Mouse (Mus musculus): Measurements from ENCODE around the gene Slc5a10. TPM values are rescaled to one million over a fixed set of nuclear protein-coding genes. Genes with fewer than 3 reads are reported as not detected.

Slc5a10 gene
- total RNA-seq (2021) (not detected), polyA plus RNA-seq (2012; rRNA removed) (0.09 TPM in 1 of 2 replicates, not detected in the other)
- long read RNA-seq = 0 reads

- Histone ChIP-seq H3K9ac (ENCODE audit: low read depth, low read length) (no peak within 1 kb of the TSS), H3K36me3 (ENCODE audit: control insufficient read depth, insufficient read depth, low read length) (no peaks in the 10 kb centered on the region), H3K79me2 (replicated peaks; ENCODE audit: control insufficient read depth, insufficient read depth, low read length) (no peaks in the 10 kb centered on the region), H3K4me1 (ENCODE audit: control insufficient read depth, insufficient read depth, low read length) (no peaks in the 10 kb centered on the region), H3K27me3 (ENCODE audit: control insufficient read depth, insufficient read depth, low read length) (no peaks in the 10 kb centered on the region), H3K27ac (no peak within 1 kb of the TSS), H3K4me3 (no peak within 1 kb of the TSS)
- DNase-seq = no peak
- no peak for TF ChIP-seq CTCF (IDR thresholded peaks at IDR 0.05)
- TF ChIP-seq EP300 (IDR thresholded peaks at IDR 0.05; ENCODE audit: insufficient read depth, low read depth, low read length) = no peak
- intact Hi-C loops (cut with DNase I) = no loop called here
- 76% methylated on average over 3 of the region's 3 CpGs for WGBS
These were observed at the start of gene Slc5a10 for GRCm38 (mm10) chr11:61720636-61721035. TSS of gene Slc5a10 (minus strand) at chr11:61720826.

GRCm38 (mm10) chr11:61761584-61762407 is 41.2 kb upstream of the Slc5a10 start, which contains the start of gene Prpsap2:
TSS of gene Prpsap2 (minus strand) at chr11:61762088.
- Histone ChIP-seq H3K27me3 (ENCODE audit: control insufficient read depth, insufficient read depth, low read length) (no peaks in the 10 kb centered on the region), H3K4me3 (peak within 1 kb of the TSS; percentile 75), H3K79me2 (replicated peaks; ENCODE audit: control insufficient read depth, insufficient read depth, low read length) (no peaks in the 10 kb centered on the region), H3K36me3 (ENCODE audit: control insufficient read depth, insufficient read depth, low read length) (no peaks in the 10 kb centered on the region; the same call in 1 of the 2 replicates), H3K27ac (peak within 1 kb of the TSS; percentile 81), H3K4me1 (ENCODE audit: control insufficient read depth, insufficient read depth, low read length) (peaks cover 7% of the 10 kb centered on the region), H3K9ac (ENCODE audit: low read depth, low read length) (peak within 1 kb of the TSS; percentile 89)
- TF ChIP-seq POLR2A (IDR thresholded peaks at IDR 0.05; ENCODE audit: insufficient read depth, low read depth, low read length) (peak; percentile 87), EP300 (IDR thresholded peaks at IDR 0.05; ENCODE audit: insufficient read depth, low read depth, low read length) (no peak), CTCF (IDR thresholded peaks at IDR 0.05) (no peak)
- DNase-seq = peak; percentile 98
- intact Hi-C loops (cut with DNase I) = no loop called here
- WGBS = under 1% methylated on average over 51 of the region's 51 CpGs

- H3K36me3 ChIP-seq (ENCODE audit: control insufficient read depth, insufficient read depth, low read length) = no peaks in the 10 kb centered on the region; the same call in 1 of the 2 replicates
- no peak for DNase-seq
- H3K27me3 ChIP-seq (ENCODE audit: control insufficient read depth, insufficient read depth, low read length) = no peaks in the 10 kb centered on the region
- peaks cover 7% of the 10 kb centered on the region for H3K4me1 ChIP-seq (ENCODE audit: control insufficient read depth, insufficient read depth, low read length)
- H3K9ac ChIP-seq (ENCODE audit: low read depth, low read length) = no peak overlapping the region
- H3K4me3 ChIP-seq = peak overlapping the region; percentile 75; the same call in 1 of the 2 replicates
- WGBS = 76% methylated on average over 5 of the region's 5 CpGs
- TF ChIP-seq EP300 (IDR thresholded peaks at IDR 0.05; ENCODE audit: insufficient read depth, low read depth, low read length) (no peak), CTCF (IDR thresholded peaks at IDR 0.05) (peak; percentile 26; the same call in 1 of the 2 replicates)
- H3K27ac ChIP-seq = no peak overlapping the region
- H3K79me2 ChIP-seq (replicated peaks; ENCODE audit: control insufficient read depth, insufficient read depth, low read length) = no peaks in the 10 kb centered on the region
- intact Hi-C loops (cut with DNase I) = no loop called here
These were observed 39.9 kb upstream of the Slc5a10 start for GRCm38 (mm10) chr11:61760518-61760917.

DNA sequence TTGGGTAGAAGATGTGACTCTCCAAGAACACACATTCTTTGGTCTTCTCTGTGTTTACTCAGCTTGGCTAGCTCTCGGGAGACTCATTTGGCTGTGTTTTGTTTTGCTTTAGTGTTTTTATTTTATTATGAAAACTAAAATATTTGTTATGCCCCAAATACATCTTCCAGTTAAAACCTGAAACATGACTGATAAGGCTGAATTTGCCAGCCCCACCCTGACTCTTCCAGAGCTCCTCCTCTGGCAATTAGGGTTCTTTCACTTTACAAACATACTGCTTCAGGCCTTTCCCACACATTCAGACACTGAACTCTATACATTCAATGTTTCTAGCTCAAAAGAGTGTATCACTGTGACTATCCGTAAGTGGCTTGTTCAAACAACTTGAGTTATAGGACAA is 36.5 kb upstream of the Slc5a10 start:
- DNase-seq = no peak
- 82% methylated on average over 2 of the region's 2 CpGs for WGBS
- TF ChIP-seq EP300 (IDR thresholded peaks at IDR 0.05; ENCODE audit: insufficient read depth, low read depth, low read length) (no peak), POLR2A (IDR thresholded peaks at IDR 0.05; ENCODE audit: insufficient read depth, low read depth, low read length) (no peak), CTCF (IDR thresholded peaks at IDR 0.05) (no peak)
- no peaks in the 10 kb centered on the region for H3K27me3 ChIP-seq (ENCODE audit: control insufficient read depth, insufficient read depth, low read length)
- no peak overlapping the region for H3K27ac ChIP-seq
- no peaks in the 10 kb centered on the region for H3K79me2 ChIP-seq (replicated peaks; ENCODE audit: control insufficient read depth, insufficient read depth, low read length)
- no peak overlapping the region for H3K4me3 ChIP-seq
- no peak overlapping the region for H3K9ac ChIP-seq (ENCODE audit: low read depth, low read length)
- intact Hi-C loops (cut with DNase I) = no loop called here
- peaks cover 3% of the 10 kb centered on the region; the same call in 1 of the 2 replicates for H3K36me3 ChIP-seq (ENCODE audit: control insufficient read depth, insufficient read depth, low read length)
- peaks cover 7% of the 10 kb centered on the region for H3K4me1 ChIP-seq (ENCODE audit: control insufficient read depth, insufficient read depth, low read length)

- no peak overlapping the region for H3K9ac ChIP-seq (ENCODE audit: low read depth, low read length)
- 86% methylated on average over 5 of the region's 5 CpGs for WGBS
- intact Hi-C loops (cut with DNase I) = no loop called here
- no peaks in the 10 kb centered on the region for H3K79me2 ChIP-seq (replicated peaks; ENCODE audit: control insufficient read depth, insufficient read depth, low read length)
- no peak for DNase-seq
- no peak overlapping the region for H3K27ac ChIP-seq
- H3K27me3 ChIP-seq (ENCODE audit: control insufficient read depth, insufficient read depth, low read length) = no peaks in the 10 kb centered on the region
- H3K4me1 ChIP-seq (ENCODE audit: control insufficient read depth, insufficient read depth, low read length) = no peaks in the 10 kb centered on the region
- no peak overlapping the region for H3K4me3 ChIP-seq
- peaks cover 6% of the 10 kb centered on the region for H3K36me3 ChIP-seq (ENCODE audit: control insufficient read depth, insufficient read depth, low read length)
- TF ChIP-seq CTCF (IDR thresholded peaks at IDR 0.05) (peak; percentile 58), EP300 (IDR thresholded peaks at IDR 0.05; ENCODE audit: insufficient read depth, low read depth, low read length) (no peak)
These were observed 31.0 kb upstream of the Slc5a10 start for GRCm38 (mm10) chr11:61751612-61752011.

GRCm38 (mm10) chr11:61747161-61747560 is 26.5 kb upstream of the Slc5a10 start:
- no peak for DNase-seq
- intact Hi-C loops (cut with DNase I) = no loop called here
- Histone ChIP-seq H3K27ac (no peak overlapping the region), H3K4me1 (ENCODE audit: control insufficient read depth, insufficient read depth, low read length) (peaks cover 1% of the 10 kb centered on the region; the same call in 1 of the 2 replicates), H3K27me3 (ENCODE audit: control insufficient read depth, insufficient read depth, low read length) (no peaks in the 10 kb centered on the region), H3K4me3 (no peak overlapping the region), H3K79me2 (replicated peaks; ENCODE audit: control insufficient read depth, insufficient read depth, low read length) (no peaks in the 10 kb centered on the region), H3K9ac (ENCODE audit: low read depth, low read length) (no peak overlapping the region), H3K36me3 (ENCODE audit: control insufficient read depth, insufficient read depth, low read length) (peaks cover 9% of the 10 kb centered on the region)
- no peak for TF ChIP-seq POLR2A (IDR thresholded peaks at IDR 0.05; ENCODE audit: insufficient read depth, low read depth, low read length)
- no peak for TF ChIP-seq CTCF (IDR thresholded peaks at IDR 0.05)
- no peak for TF ChIP-seq EP300 (IDR thresholded peaks at IDR 0.05; ENCODE audit: insufficient read depth, low read depth, low read length)
- 63% methylated on average over 3 of the region's 3 CpGs for WGBS

Data from heart, adult 2 months (tissue).